Mouse (Mus musculus) limb, embryonic 11.5 days (tissue): ENCODE data around the gene Supv3l1. TPM values are rescaled to one million over a fixed set of nuclear protein-coding genes. Genes with fewer than 3 reads are reported as not detected.
"Not testable (repeated sequence)": the region's sequence is repeated elsewhere in the genome, so short reads cannot be mapped to it uniquely, and the experiment has no call there.

ENCODE experiments used
- ATAC-seq: fragments of 200-750 bp; cut with Nextera tagmentation; 2 replicates; pipeline ENCODE4 v1.8.0; 2017; ENCODE audit warnings: low read depth; ENCODE audit not compliant: insufficient number of reproducible peaks, low FRiP score, low TSS enrichment
- DNase-seq: peaks from one replicate; pipeline ENCODE4 v3.0.0-alpha.2; 2015; ENCODE audit warnings: low spot score
- H3K27ac ChIP-seq: fragments of 300-500 bp; sonication (generic); replicated peaks from 2 replicates; pipeline ENCODE4 v1.5.1; 2014; ENCODE audit warnings: low read depth, mild to moderate bottlenecking, low read length
- H3K27me3 ChIP-seq: fragments of 300-500 bp; sonication (generic); 2 replicates; pipeline ENCODE4 v1.6.1; 2014; ENCODE audit warnings: mild to moderate bottlenecking, low read length, mixed read lengths; ENCODE audit not compliant: control insufficient read depth, insufficient read depth
- H3K36me3 ChIP-seq: fragments of 300-500 bp; sonication (generic); 2 replicates; pipeline ENCODE4 v1.6.1; 2014; ENCODE audit warnings: mild to moderate bottlenecking, low read length, moderate library complexity, mixed read lengths; ENCODE audit not compliant: control insufficient read depth, insufficient read depth
- H3K4me1 ChIP-seq: fragments of 300-500 bp; sonication (generic); 2 replicates; pipeline ENCODE4 v1.6.1; 2014; ENCODE audit warnings: low read length, mixed read lengths; ENCODE audit not compliant: control insufficient read depth, insufficient read depth
- H3K4me2 ChIP-seq: fragments of 300-500 bp; sonication (generic); 2 replicates; pipeline ENCODE4 v1.6.1; 2014; ENCODE audit warnings: low read depth, mild to moderate bottlenecking, moderate library complexity; ENCODE audit not compliant: severe bottlenecking
- H3K4me3 ChIP-seq: fragments of 300-500 bp; sonication (generic); 2 replicates; pipeline ENCODE4 v1.5.1; 2014; ENCODE audit warnings: low read depth, low read length
- H3K9ac ChIP-seq: fragments of 300-500 bp; sonication (generic); 2 replicates; pipeline ENCODE4 v1.6.1; 2014; ENCODE audit warnings: mild to moderate bottlenecking, low read length
- H3K9me3 ChIP-seq: fragments of 300-500 bp; sonication (generic); 2 replicates; pipeline ENCODE4 v1.6.1; 2016; ENCODE audit warnings: low read length; ENCODE audit not compliant: control insufficient read depth
- WGBS: fragments of 180-500 bp; shearing (Covaris S2); extraction: QIAGEN DNeasy Blood & Tissue Kit; methylation state at CpG from one replicate; pipeline ENCODE4 v1.1.7; 2014; 5-methylcytosine and 5-hydroxymethylcytosine counted together
- polyA plus RNA-seq: library from polyadenylated mRNA; unstranded; fragments of >200 nt; fragmentation: Nextera tagmentation; extraction: Ambion mirVana; gene quantifications from 2 replicates; pipeline ENCODE4 v1.2.1, GENCODE M21; 2014

The Supv3l1 gene
- polyA plus RNA-seq, 1 experiment from 2014 or later, result 30.2 TPM

GRCm38 (mm10) chr10:62474944-62475343 lies 25.4 kb upstream of the Supv3l1 start:
- Histone ChIP-seq H3K27me3 (no peaks in the 10 kb centered on the region), H3K27ac (no peak overlapping the region), H3K4me2 (no peak overlapping the region), H3K4me3 (no peak overlapping the region), H3K4me1 (no peaks in the 10 kb centered on the region), H3K36me3 (no peaks in the 10 kb centered on the region), H3K9ac (no peak overlapping the region), H3K9me3 (no peaks in the 10 kb centered on the region)
- WGBS, result 85% methylated on average over 10 of the region's 10 CpGs
- ATAC-seq, result no peak
- DNase-seq, result no peak

GRCm38 (mm10) chr10:62471105-62471504 lies 21.6 kb upstream of the Supv3l1 start:
- H3K9ac ChIP-seq, result no peak overlapping the region
- no peaks in the 10 kb centered on the region for H3K4me1 ChIP-seq
- H3K4me2 ChIP-seq, result no peak overlapping the region
- WGBS, result 50% methylated on average over 5 of the region's 5 CpGs
- no peaks in the 10 kb centered on the region for H3K36me3 ChIP-seq
- ATAC-seq, result no peak
- no peak overlapping the region for H3K27ac ChIP-seq
- H3K27me3 ChIP-seq, result no peaks in the 10 kb centered on the region
- H3K4me3 ChIP-seq, result no peak overlapping the region
- no peak for DNase-seq
- no peaks in the 10 kb centered on the region for H3K9me3 ChIP-seq

- 93% methylated on average over 4 of the region's 4 CpGs for WGBS
- Histone ChIP-seq H3K27me3 (no peaks in the 10 kb centered on the region), H3K9me3 (no peaks in the 10 kb centered on the region), H3K9ac (no peak overlapping the region), H3K27ac (no peak overlapping the region), H3K4me2 (no peak overlapping the region), H3K4me3 (no peak overlapping the region), H3K36me3 (no peaks in the 10 kb centered on the region), H3K4me1 (no peaks in the 10 kb centered on the region)
- DNase-seq (no peak), ATAC-seq (no peak)
Measured at GRCm38 (mm10) chr10:62469736-62470135, 20.2 kb upstream of the Supv3l1 start.

DNA sequence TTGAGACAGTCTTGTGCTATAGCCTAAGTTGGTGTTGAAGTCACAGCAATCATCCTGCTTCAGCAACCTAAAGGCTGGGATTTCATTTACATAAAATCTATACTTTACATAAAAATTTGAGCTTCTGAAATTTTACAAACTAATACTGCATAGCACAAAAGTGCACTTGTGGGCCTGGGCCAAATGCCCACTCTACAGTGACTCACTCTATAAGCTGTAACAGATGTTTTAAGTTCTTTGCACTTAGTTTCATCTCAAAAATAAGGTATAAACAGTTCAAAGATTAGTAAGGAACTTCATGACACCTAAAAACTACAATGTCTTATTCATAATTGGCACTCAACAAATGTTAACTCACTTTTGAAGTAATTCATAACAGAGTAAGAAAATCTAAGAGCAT lies 11.8 kb upstream of the Supv3l1 start:
- no peaks in the 10 kb centered on the region for H3K4me1 ChIP-seq
- DNase-seq (no peak), ATAC-seq (no peak)
- no peak overlapping the region for H3K4me3 ChIP-seq
- peaks cover 5% of the 10 kb centered on the region; the same call in 1 of the 2 replicates for H3K36me3 ChIP-seq
- H3K9ac ChIP-seq, result no peak overlapping the region
- no peaks in the 10 kb centered on the region for H3K9me3 ChIP-seq
- no peak overlapping the region for H3K27ac ChIP-seq
- no peaks in the 10 kb centered on the region for H3K27me3 ChIP-seq
- no peak overlapping the region for H3K4me2 ChIP-seq

GRCm38 (mm10) chr10:62452001-62452400 lies 2.5 kb upstream of the Supv3l1 start:
- H3K4me1 ChIP-seq, H3K9ac ChIP-seq, H3K4me2 ChIP-seq, DNase-seq, H3K36me3 ChIP-seq, H3K27me3 ChIP-seq, H3K4me3 ChIP-seq, H3K27ac ChIP-seq, ATAC-seq, H3K9me3 ChIP-seq: not testable (repeated sequence)
- WGBS, result 66% methylated on average over 11 of the region's 11 CpGs

- Histone ChIP-seq H3K4me3 (peak overlapping the region; percentile 99), H3K27ac (no peak overlapping the region), H3K9ac (peak overlapping the region; percentile 94), H3K9me3 (no peaks in the 10 kb centered on the region), H3K4me2 (peak overlapping the region; percentile 69), H3K4me1 (peaks cover 5% of the 10 kb centered on the region), H3K36me3 (peaks cover 8% of the 10 kb centered on the region), H3K27me3 (no peaks in the 10 kb centered on the region)
- ATAC-seq, result no peak; the same call in 1 of the 2 replicates
- DNase-seq, result no peak
- WGBS, result 37% methylated on average over 18 of the region's 18 CpGs
Measured at GRCm38 (mm10) chr10:62450280-62450640, 722 bp upstream of the Supv3l1 start.

- H3K9ac ChIP-seq, result no peak overlapping the region
- no peak overlapping the region for H3K27ac ChIP-seq
- no peaks in the 10 kb centered on the region for H3K9me3 ChIP-seq
- H3K4me3 ChIP-seq, result no peak overlapping the region
- H3K4me2 ChIP-seq, result no peak overlapping the region
- ATAC-seq (no peak), DNase-seq (no peak)
- H3K4me1 ChIP-seq, result peaks cover 6% of the 10 kb centered on the region; the same call in 1 of the 2 replicates
- H3K27me3 ChIP-seq, result no peaks in the 10 kb centered on the region
- 93% methylated on average over 5 of the region's 5 CpGs for WGBS
- H3K36me3 ChIP-seq, result peaks cover 28% of the 10 kb centered on the region
Measured at GRCm38 (mm10) chr10:62430427-62430826, 19.1 kb downstream of the Supv3l1 start.

GRCm38 (mm10) chr10:62425081-62425871 lies 24.3 kb downstream of the Supv3l1 start:
- peak overlapping the region; percentile 30; the same call in 1 of the 2 replicates for H3K27ac ChIP-seq
- WGBS, result 33% methylated on average over 9 of the region's 9 CpGs
- H3K27me3 ChIP-seq, result no peaks in the 10 kb centered on the region
- no peak overlapping the region for H3K9ac ChIP-seq
- DNase-seq (peak; percentile 45), ATAC-seq (peak; percentile 65)
- no peak overlapping the region for H3K4me3 ChIP-seq
- no peak overlapping the region for H3K4me2 ChIP-seq
- H3K9me3 ChIP-seq, result no peaks in the 10 kb centered on the region
- peaks cover 6% of the 10 kb centered on the region; the same call in 1 of the 2 replicates for H3K4me1 ChIP-seq
- H3K36me3 ChIP-seq, result peaks cover 7% of the 10 kb centered on the region; the same call in 1 of the 2 replicates
